ENCODE assay signal across 14 mouse cellular contexts in genomic region chr15:84591573-84592139, GRCm38 (mm10). TPM values are rescaled to one million over a fixed set of nuclear protein-coding genes. Genes with fewer than 3 reads are reported as not detected.
DNase-seq lines count a peak whose midpoint lies in the region; ATAC-seq lines count a peak whose summit lies in the region.
"Had no signal": no experiment of that assay in that cellular context is flagged by ENCODE, and none has a peak within 500 bp of the region (broad histone marks: within the 10 kb centered on the region; RNA-seq: fewer than 3 reads in every experiment).

No protein-coding gene starts in this region.

- peaks cover 45% of the 10 kb centered on the region for H3K4me1 ChIP-seq in forebrain, embryonic 10.5 days
- peaks cover 11% of the 10 kb centered on the region for H3K4me1 ChIP-seq in forebrain, embryonic 11.5 days (replicated peaks; ENCODE audit: control insufficient read depth, insufficient read depth, low read length)
- peaks cover 27% of the 10 kb centered on the region for H3K4me1 ChIP-seq in embryonic facial prominence, embryonic 14.5 days (ENCODE audit: control insufficient read depth, insufficient read depth, low read length)
- peaks cover 37% of the 10 kb centered on the region for H3K4me1 ChIP-seq in limb, embryonic 12.5 days (replicated peaks)

- peaks cover 22% of the 10 kb centered on the region for H3K27me3 ChIP-seq in forebrain, embryonic 10.5 days (ENCODE audit: poor library complexity, severe bottlenecking)
- H3K27me3 ChIP-seq in forebrain, embryonic 11.5 days (ENCODE audit: control insufficient read depth, insufficient read depth, low read length) = no peaks in the 10 kb centered on the region
- no peaks in the 10 kb centered on the region for H3K27me3 ChIP-seq in embryonic facial prominence, embryonic 14.5 days (replicated peaks; ENCODE audit: control insufficient read depth, insufficient read depth, low read length)
- H3K27me3 ChIP-seq in limb, embryonic 12.5 days = peaks cover 11% of the 10 kb centered on the region; the same call in 1 of the 2 replicates
- H3K27me3 ChIP-seq: midbrain, embryonic 13.5 days had no signal

- no peak for DNase-seq in forebrain, embryonic 10.5 days (ENCODE audit: extremely low spot score, low spot score)
- no peak for DNase-seq in forebrain, embryonic 11.5 days (ENCODE audit: low spot score)
- DNase-seq in MN1 (ENCODE audit: low spot score) = peak; percentile 40
- peak; percentile 62 for DNase-seq in embryonic facial prominence, embryonic 14.5 days (ENCODE audit: low spot score)
- DNase-seq in heart, adult 18-20 months = no peak
- DNase-seq in right cerebral cortex, postnatal 25 days = no peak
- DNase-seq: cerebellum, adult 11-12 months; gastrocnemius, postnatal 10 days; kidney, adult 9 months; lung, embryonic 14.5 days; thymus, postnatal 36 days had no signal

- H3K9me3 ChIP-seq in forebrain, embryonic 10.5 days = no peaks in the 10 kb centered on the region
- no peaks in the 10 kb centered on the region for H3K9me3 ChIP-seq in forebrain, embryonic 11.5 days (ENCODE audit: control insufficient read depth, low read length)
- no peaks in the 10 kb centered on the region for H3K9me3 ChIP-seq in embryonic facial prominence, embryonic 14.5 days (ENCODE audit: control insufficient read depth, low read length)
- no peaks in the 10 kb centered on the region for H3K9me3 ChIP-seq in limb, embryonic 12.5 days
- H3K9me3 ChIP-seq: midbrain, embryonic 13.5 days had no signal

- no peak overlapping the region for H3K9ac ChIP-seq in forebrain, embryonic 11.5 days (ENCODE audit: low read length)
- H3K9ac ChIP-seq in embryonic facial prominence, embryonic 14.5 days (ENCODE audit: low read depth, low read length) = no peak overlapping the region
- H3K9ac ChIP-seq in limb, embryonic 12.5 days (replicated peaks) = no peak overlapping the region
- H3K9ac ChIP-seq: lung, embryonic 14.5 days; midbrain, embryonic 13.5 days had no signal

- ATAC-seq in forebrain, embryonic 11.5 days (replicated peaks; ENCODE audit: low FRiP score) = no peak
- ATAC-seq in embryonic facial prominence, embryonic 14.5 days (ENCODE audit: low read depth) = peak; percentile 77
- no peak for ATAC-seq in limb, embryonic 12.5 days (ENCODE audit: insufficient number of reproducible peaks, insufficient read depth, low FRiP score, low TSS enrichment, low read depth)
- ATAC-seq: midbrain, embryonic 13.5 days had no signal

- 0 out of 2 replicates have a peak overlapping the region, but pooled peaks have one; percentile 25 for H3K27ac ChIP-seq in forebrain, embryonic 10.5 days
- no peak overlapping the region for H3K27ac ChIP-seq in forebrain, embryonic 11.5 days (ENCODE audit: low read depth, low read length)
- no peak overlapping the region for H3K27ac ChIP-seq in embryonic facial prominence, embryonic 14.5 days (replicated peaks; ENCODE audit: low read depth, low read length)
- 0 out of 2 replicates have a peak overlapping the region, but pooled peaks have one; percentile 8 for H3K27ac ChIP-seq in limb, embryonic 12.5 days
- H3K27ac ChIP-seq: midbrain, embryonic 13.5 days; stomach, postnatal 0 days had no signal

- no peaks in the 10 kb centered on the region for H3K36me3 ChIP-seq in forebrain, embryonic 10.5 days (replicated peaks)
- H3K36me3 ChIP-seq in forebrain, embryonic 11.5 days (ENCODE audit: control insufficient read depth, insufficient read depth, low read length) = no peaks in the 10 kb centered on the region
- H3K36me3 ChIP-seq in embryonic facial prominence, embryonic 14.5 days (ENCODE audit: control insufficient read depth, insufficient read depth, low read length) = no peaks in the 10 kb centered on the region
- no peaks in the 10 kb centered on the region for H3K36me3 ChIP-seq in limb, embryonic 12.5 days
- H3K36me3 ChIP-seq: midbrain, embryonic 13.5 days had no signal

- WGBS in forebrain, embryonic 10.5 days = 50% methylated on average over 13 of the region's 13 CpGs
- WGBS in forebrain, embryonic 11.5 days = 31% methylated on average over 13 of the region's 13 CpGs
- 23% methylated on average over 13 of the region's 13 CpGs for WGBS in embryonic facial prominence, embryonic 14.5 days
- WGBS in limb, embryonic 12.5 days = 18% methylated on average over 13 of the region's 13 CpGs

- no peak overlapping the region for H3K4me2 ChIP-seq in forebrain, embryonic 11.5 days (ENCODE audit: low read depth, low read length, severe bottlenecking)
- H3K4me2 ChIP-seq in embryonic facial prominence, embryonic 14.5 days (ENCODE audit: low read depth, low read length) = no peak overlapping the region
- no peak overlapping the region; the same call in 1 of the 2 replicates for H3K4me2 ChIP-seq in limb, embryonic 12.5 days
- H3K4me2 ChIP-seq: lung, embryonic 14.5 days; midbrain, embryonic 13.5 days had no signal

- H3K4me3 ChIP-seq in forebrain, embryonic 10.5 days = no peak overlapping the region
- H3K4me3 ChIP-seq in forebrain, embryonic 11.5 days (ENCODE audit: low read depth, low read length) = no peak overlapping the region
- no peak overlapping the region for H3K4me3 ChIP-seq in embryonic facial prominence, embryonic 14.5 days (ENCODE audit: low read depth, low read length)
- H3K4me3 ChIP-seq in limb, embryonic 12.5 days (replicated peaks) = no peak overlapping the region
- H3K4me3 ChIP-seq: midbrain, embryonic 13.5 days had no signal

RNA-seq across cellular contexts. Expression of gene Rtl6, which starts 34.0 kb away (rescaled TPM):
- polyA plus RNA-seq in forebrain, embryonic 10.5 days (2016; fragmentation: Nextera tagmentation; extraction: Ambion mirVana) = 25.5 and 26.9 TPM in 2 replicates
- 30.0 and 30.9 TPM in 2 replicates for polyA plus RNA-seq in forebrain, embryonic 11.5 days (2014; fragmentation: Nextera tagmentation; extraction: Ambion mirVana)
- polyA plus RNA-seq in embryonic facial prominence, embryonic 14.5 days (2014; fragmentation: Nextera tagmentation; extraction: Ambion mirVana) = 10.8 and 13.7 TPM in 2 replicates
- 30.1 and 30.2 TPM in 2 replicates for polyA plus RNA-seq in limb, embryonic 12.5 days (2016; fragmentation: Nextera tagmentation; extraction: Ambion mirVana)
- 1 to 10 TPM; 6.0 to 6.9 TPM for total RNA-seq in heart, adult 18-20 months (2021)

Comparison
In these comparisons a context has a peak if more than half of its experiments do, and no peak if none do; other contexts are left out.
1. H3K27ac ChIP-seq: peak in forebrain, embryonic 10.5 days (single experiment) and limb, embryonic 12.5 days (single experiment); none in forebrain, embryonic 11.5 days (single experiment) and embryonic facial prominence, embryonic 14.5 days (single experiment).
2. DNase-seq: peak in MN1 (single experiment) and embryonic facial prominence, embryonic 14.5 days (single experiment); none in forebrain, embryonic 10.5 days (single experiment), forebrain, embryonic 11.5 days (single experiment), heart, adult 18-20 months (0 of 2) and right cerebral cortex, postnatal 25 days (single experiment).